Mouse (Mus musculus): ENCODE results near the gene Wrap53. TPM values are rescaled to one million over a fixed set of nuclear protein-coding genes. Genes with fewer than 3 reads are reported as not detected.

The Wrap53 gene
- polyA plus RNA-seq, 1 experiment: 18.8 TPM

- Histone ChIP-seq H3K4me1 (ENCODE audit: control insufficient read depth, insufficient read depth, low read length) (no peaks in the 10 kb centered on the region; the same call in 1 of the 2 replicates), H3K4me3 (replicated peaks; ENCODE audit: insufficient read depth, low read depth, low read length) (no peak overlapping the region), H3K27me3 (ENCODE audit: control insufficient read depth, insufficient read depth, low read length) (no peaks in the 10 kb centered on the region), H3K27ac (ENCODE audit: insufficient read depth, low read length) (no peak overlapping the region)
- WGBS: 93% methylated on average over 22 of the region's 22 CpGs
- TF ChIP-seq POLR2A (IDR thresholded peaks at IDR 0.05; ENCODE audit: borderline replicate concordance, insufficient read depth, low read length) (no peak), CTCF (IDR thresholded peaks at IDR 0.05; ENCODE audit: borderline replicate concordance, insufficient read depth, low read depth, low read length) (no peak)
- no peak for DNase-seq
Measured at GRCm38 (mm10) chr11:69589207-69589834, 9.3 kb upstream of the Wrap53 start.

- H3K27ac ChIP-seq (ENCODE audit: insufficient read depth, low read length): no peak overlapping the region
- H3K27me3 ChIP-seq (ENCODE audit: control insufficient read depth, insufficient read depth, low read length): no peaks in the 10 kb centered on the region
- no peak for DNase-seq
- 78% methylated on average over 7 of the region's 7 CpGs for WGBS
- TF ChIP-seq POLR2A (IDR thresholded peaks at IDR 0.05; ENCODE audit: borderline replicate concordance, insufficient read depth, low read length) (no peak), CTCF (IDR thresholded peaks at IDR 0.05; ENCODE audit: borderline replicate concordance, insufficient read depth, low read depth, low read length) (no peak)
- no peaks in the 10 kb centered on the region; the same call in 1 of the 2 replicates for H3K4me1 ChIP-seq (ENCODE audit: control insufficient read depth, insufficient read depth, low read length)
- H3K4me3 ChIP-seq (replicated peaks; ENCODE audit: insufficient read depth, low read depth, low read length): no peak overlapping the region
Measured at GRCm38 (mm10) chr11:69585718-69586325, 5.8 kb upstream of the Wrap53 start.

- WGBS: 91% methylated on average over 13 of the region's 13 CpGs
- TF ChIP-seq POLR2A (IDR thresholded peaks at IDR 0.05; ENCODE audit: borderline replicate concordance, insufficient read depth, low read length): no peak
- TF ChIP-seq CTCF (IDR thresholded peaks at IDR 0.05; ENCODE audit: borderline replicate concordance, insufficient read depth, low read depth, low read length): no peak
- no peak overlapping the region for H3K27ac ChIP-seq (ENCODE audit: insufficient read depth, low read length)
- H3K4me1 ChIP-seq (ENCODE audit: control insufficient read depth, insufficient read depth, low read length): no peaks in the 10 kb centered on the region; the same call in 1 of the 2 replicates
- no peak for DNase-seq
- H3K4me3 ChIP-seq (replicated peaks; ENCODE audit: insufficient read depth, low read depth, low read length): no peak overlapping the region
- H3K27me3 ChIP-seq (ENCODE audit: control insufficient read depth, insufficient read depth, low read length): no peaks in the 10 kb centered on the region
Measured at GRCm38 (mm10) chr11:69584937-69585336, 4.9 kb upstream of the Wrap53 start.

GRCm38 (mm10) chr11:69584008-69584407 is 4.0 kb upstream of the Wrap53 start:
- no peaks in the 10 kb centered on the region for H3K27me3 ChIP-seq (ENCODE audit: control insufficient read depth, insufficient read depth, low read length)
- H3K4me3 ChIP-seq (replicated peaks; ENCODE audit: insufficient read depth, low read depth, low read length): no peak overlapping the region
- 82% methylated on average over 7 of the region's 7 CpGs for WGBS
- no peaks in the 10 kb centered on the region; the same call in 1 of the 2 replicates for H3K4me1 ChIP-seq (ENCODE audit: control insufficient read depth, insufficient read depth, low read length)
- no peak for TF ChIP-seq CTCF (IDR thresholded peaks at IDR 0.05; ENCODE audit: borderline replicate concordance, insufficient read depth, low read depth, low read length)
- DNase-seq: no peak
- no peak overlapping the region for H3K27ac ChIP-seq (ENCODE audit: insufficient read depth, low read length)

GRCm38 (mm10) chr11:69582230-69582805 is 2.3 kb upstream of the Wrap53 start:
- Histone ChIP-seq H3K4me1 (ENCODE audit: control insufficient read depth, insufficient read depth, low read length) (no peaks in the 10 kb centered on the region; the same call in 1 of the 2 replicates), H3K27me3 (ENCODE audit: control insufficient read depth, insufficient read depth, low read length) (no peaks in the 10 kb centered on the region), H3K27ac (ENCODE audit: insufficient read depth, low read length) (no peak overlapping the region), H3K4me3 (replicated peaks; ENCODE audit: insufficient read depth, low read depth, low read length) (no peak overlapping the region)
- DNase-seq: no peak
- TF ChIP-seq CTCF (IDR thresholded peaks at IDR 0.05; ENCODE audit: borderline replicate concordance, insufficient read depth, low read depth, low read length): no peak
- no peak for TF ChIP-seq POLR2A (IDR thresholded peaks at IDR 0.05; ENCODE audit: borderline replicate concordance, insufficient read depth, low read length)
- 47% methylated on average over 9 of the region's 9 CpGs for WGBS

- WGBS: under 1% methylated on average over 8 of the region's 8 CpGs
Measured at GRCm38 (mm10) chr11:69581814-69582213, 1.8 kb upstream of the Wrap53 start.

GRCm38 (mm10) chr11:69581147-69581688 is 1.2 kb upstream of the Wrap53 start:
- peak overlapping the region; percentile 97 for H3K27ac ChIP-seq (ENCODE audit: insufficient read depth, low read length)
- peak overlapping the region; percentile 91 for H3K4me3 ChIP-seq (replicated peaks; ENCODE audit: insufficient read depth, low read depth, low read length)
- peak; percentile 34; the same call in 1 of the 2 replicates for TF ChIP-seq POLR2A (IDR thresholded peaks at IDR 0.05; ENCODE audit: borderline replicate concordance, insufficient read depth, low read length)
- no peak for TF ChIP-seq CTCF (IDR thresholded peaks at IDR 0.05; ENCODE audit: borderline replicate concordance, insufficient read depth, low read depth, low read length)
- peak; percentile 93 to 96 for DNase-seq
- H3K27me3 ChIP-seq (ENCODE audit: control insufficient read depth, insufficient read depth, low read length): no peaks in the 10 kb centered on the region
- WGBS: under 1% methylated on average over 36 of the region's 36 CpGs
- H3K4me1 ChIP-seq (ENCODE audit: control insufficient read depth, insufficient read depth, low read length): peaks cover 5% of the 10 kb centered on the region

More at GRCm38 (mm10) chr11:69581814-69582213, 1.8 kb upstream of the Wrap53 start:
- peaks cover 4% of the 10 kb centered on the region for H3K4me1 ChIP-seq (ENCODE audit: control insufficient read depth, insufficient read depth, low read length)
- peak overlapping the region; percentile 32; the same call in 1 of the 2 replicates for H3K27ac ChIP-seq (ENCODE audit: insufficient read depth, low read length)
- no peaks in the 10 kb centered on the region for H3K27me3 ChIP-seq (ENCODE audit: control insufficient read depth, insufficient read depth, low read length)
- H3K4me3 ChIP-seq (replicated peaks; ENCODE audit: insufficient read depth, low read depth, low read length): peak overlapping the region; percentile 91
- TF ChIP-seq CTCF (IDR thresholded peaks at IDR 0.05; ENCODE audit: borderline replicate concordance, insufficient read depth, low read depth, low read length) (no peak), POLR2A (IDR thresholded peaks at IDR 0.05; ENCODE audit: borderline replicate concordance, insufficient read depth, low read length) (no peak)
- DNase-seq: no peak
